Mouse (Mus musculus) kidney, adult 2 months (tissue): ENCODE measurements around the gene Fbxw8.

ENCODE experiments used
- CTCF ChIP-seq: fragments of 200-500 bp; conservative IDR thresholded peaks from 2 replicates; pipeline ENCODE4 v1.5.1; 2011; ENCODE audit warnings: low read depth, mild to moderate bottlenecking, control low read depth, low read length, moderate library complexity, mixed read lengths; ENCODE audit not compliant: insufficient read depth, insufficient read length
- POLR2A ChIP-seq: fragments of 200-500 bp; IDR thresholded peaks from one replicate; pipeline ENCODE4 v1.6.1; 2011; ENCODE audit warnings: low read depth, low read length, control low read depth

- TF ChIP-seq POLR2A (no peak), CTCF (no peak)
Measured at GRCm38 (mm10) chr5:118113043-118113442, 42.2 kb downstream of the Fbxw8 start.
